Mouse (Mus musculus) stomach, embryonic 14.5 days (tissue): Measurements from ENCODE around the gene Myo9b. TPM values are rescaled to one million over a fixed set of nuclear protein-coding genes. Genes with fewer than 3 reads are reported as not detected.

Experiments
- ATAC-seq: fragments of 200-750 bp; cut with Nextera tagmentation; 2 replicates; pipeline ENCODE4 v1.8.0; 2017; ENCODE audit warnings: low read depth, moderate TSS enrichment; ENCODE audit not compliant: insufficient number of reproducible peaks, insufficient read depth, low FRiP score
- H3K27ac ChIP-seq: fragments of 300-500 bp; sonication (generic); 2 replicates; pipeline ENCODE4 v1.5.1; 2014; ENCODE audit warnings: mild to moderate bottlenecking, low read length, moderate library complexity, mixed read lengths
- H3K27me3 ChIP-seq: fragments of 300-500 bp; sonication (generic); 2 replicates; pipeline ENCODE4 v1.6.1; 2014; ENCODE audit warnings: low read length, control low read depth, mixed read lengths; ENCODE audit not compliant: control insufficient read depth, insufficient read depth
- H3K36me3 ChIP-seq: fragments of 300-500 bp; sonication (generic); 2 replicates; pipeline ENCODE4 v1.6.1; 2014; ENCODE audit warnings: mild to moderate bottlenecking, control low read depth, low read length, moderate library complexity, mixed read lengths; ENCODE audit not compliant: control insufficient read depth, insufficient read depth
- H3K4me1 ChIP-seq: fragments of 300-500 bp; sonication (generic); 2 replicates; pipeline ENCODE4 v1.6.1; 2014; ENCODE audit warnings: low read length, control low read depth, mixed read lengths; ENCODE audit not compliant: control insufficient read depth, insufficient read depth
- H3K4me2 ChIP-seq: fragments of 300-500 bp; sonication (generic); replicated peaks from 2 replicates; pipeline ENCODE4 v1.6.1; 2014; ENCODE audit warnings: low read depth, low read length, control low read depth
- H3K4me3 ChIP-seq: fragments of 300-500 bp; sonication (generic); 2 replicates; pipeline ENCODE4 v1.5.1; 2014; ENCODE audit warnings: low read depth, low read length, control low read depth
- H3K9ac ChIP-seq: fragments of 300-500 bp; sonication (generic); replicated peaks from 2 replicates; pipeline ENCODE4 v1.6.1; 2014; ENCODE audit warnings: low read depth, mild to moderate bottlenecking, control low read depth, low read length, moderate library complexity, mixed read lengths
- H3K9me3 ChIP-seq: fragments of 300-500 bp; sonication (generic); 2 replicates; pipeline ENCODE4 v1.6.1; 2016; ENCODE audit warnings: low read depth, low read length, control low read depth; ENCODE audit not compliant: control insufficient read depth
- WGBS: fragments of 180-500 bp; shearing (Covaris S2); extraction: QIAGEN DNeasy Blood & Tissue Kit; methylation state at CpG from one replicate; pipeline ENCODE4 v1.1.7; 2014; 5-methylcytosine and 5-hydroxymethylcytosine counted together
- polyA plus RNA-seq: library from polyadenylated mRNA; unstranded; fragments of >200 nt; fragmentation: Nextera tagmentation; extraction: Ambion mirVana; gene quantifications from 2 replicates; pipeline ENCODE4 v1.2.1, GENCODE M21; 2014

Myo9b gene
- polyA plus RNA-seq, 1 experiment from 2014 or later: 22.5 TPM

DNA sequence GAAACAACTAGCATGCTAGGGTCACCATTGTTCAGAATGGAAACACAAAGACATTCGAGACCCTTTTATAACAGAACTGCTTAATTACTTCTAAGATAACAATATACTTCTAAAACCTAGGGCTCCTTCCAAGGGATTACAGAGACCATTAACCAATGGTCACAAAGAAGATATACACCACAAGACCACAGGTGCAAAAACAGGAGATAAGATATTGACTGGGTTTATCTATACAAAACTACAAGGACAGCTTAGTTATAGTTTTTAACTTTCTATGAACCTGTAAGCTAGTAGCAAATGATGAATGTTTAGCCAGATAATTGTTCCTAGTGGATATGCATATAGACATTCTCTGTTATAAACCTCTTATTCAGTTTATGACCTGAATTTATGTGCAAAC is 30.3 kb downstream of the Myo9b start:
- Histone ChIP-seq H3K4me3 (no peak overlapping the region), H3K27me3 (no peaks in the 10 kb centered on the region), H3K36me3 (no peaks in the 10 kb centered on the region; the same call in 1 of the 2 replicates), H3K9me3 (no peaks in the 10 kb centered on the region), H3K4me1 (no peaks in the 10 kb centered on the region), H3K4me2 (no peak overlapping the region), H3K27ac (no peak overlapping the region), H3K9ac (no peak overlapping the region)
- ATAC-seq: no peak
- WGBS: 97% methylated on average over 1 of the region's 1 CpGs

DNA sequence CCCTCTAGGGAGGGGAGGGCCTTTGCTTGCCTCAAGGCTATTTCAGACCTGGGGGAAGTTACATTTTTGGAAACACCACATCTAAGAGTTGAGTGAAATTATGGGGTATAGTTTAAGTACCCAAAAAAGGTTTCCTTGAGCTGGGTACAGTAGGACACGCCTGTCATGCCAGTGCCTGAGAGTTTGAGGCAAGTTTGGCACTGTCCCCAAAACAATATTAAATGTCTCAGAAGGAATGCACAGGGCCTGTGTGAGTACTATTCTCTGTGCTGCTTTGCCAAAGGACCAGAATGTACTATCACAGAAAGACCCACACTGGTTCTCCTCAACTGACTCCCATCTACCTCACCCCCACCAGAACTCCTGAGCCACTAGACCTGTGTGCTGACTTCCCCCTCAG is 31.1 kb downstream of the Myo9b start:
- Histone ChIP-seq H3K27ac (no peak overlapping the region), H3K4me1 (no peaks in the 10 kb centered on the region), H3K36me3 (no peaks in the 10 kb centered on the region; the same call in 1 of the 2 replicates), H3K9ac (no peak overlapping the region), H3K27me3 (no peaks in the 10 kb centered on the region), H3K4me2 (no peak overlapping the region), H3K4me3 (no peak overlapping the region), H3K9me3 (no peaks in the 10 kb centered on the region)
- WGBS: 83% methylated on average over 1 of the region's 1 CpGs
- ATAC-seq: no peak

DNA sequence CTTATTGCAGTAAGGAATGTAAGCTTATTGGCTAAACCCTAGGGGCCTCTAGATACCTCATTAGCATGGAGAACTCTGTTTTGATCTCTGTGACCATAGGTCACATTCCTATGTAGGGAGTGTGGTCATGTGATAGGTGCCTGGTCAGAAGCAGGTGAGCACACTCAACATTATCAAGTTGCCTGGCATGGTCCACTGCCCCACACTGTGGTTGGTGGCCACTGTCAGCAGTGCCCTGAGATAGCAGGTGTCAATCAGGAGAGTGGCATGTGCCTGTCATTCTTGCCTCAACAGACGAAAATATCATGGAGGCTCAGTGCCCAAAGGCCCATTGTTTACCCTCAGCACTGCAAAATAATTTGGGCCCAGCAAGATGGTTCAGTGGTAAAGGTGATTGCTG is 33.5 kb downstream of the Myo9b start:
- no peak overlapping the region for H3K4me3 ChIP-seq
- no peaks in the 10 kb centered on the region for H3K4me1 ChIP-seq
- no peaks in the 10 kb centered on the region for H3K9me3 ChIP-seq
- H3K36me3 ChIP-seq: no peaks in the 10 kb centered on the region; the same call in 1 of the 2 replicates
- ATAC-seq: no peak
- 69% methylated on average over 1 of the region's 1 CpGs for WGBS
- H3K27me3 ChIP-seq: no peaks in the 10 kb centered on the region
- H3K9ac ChIP-seq: no peak overlapping the region
- no peak overlapping the region for H3K27ac ChIP-seq
- H3K4me2 ChIP-seq: no peak overlapping the region

DNA sequence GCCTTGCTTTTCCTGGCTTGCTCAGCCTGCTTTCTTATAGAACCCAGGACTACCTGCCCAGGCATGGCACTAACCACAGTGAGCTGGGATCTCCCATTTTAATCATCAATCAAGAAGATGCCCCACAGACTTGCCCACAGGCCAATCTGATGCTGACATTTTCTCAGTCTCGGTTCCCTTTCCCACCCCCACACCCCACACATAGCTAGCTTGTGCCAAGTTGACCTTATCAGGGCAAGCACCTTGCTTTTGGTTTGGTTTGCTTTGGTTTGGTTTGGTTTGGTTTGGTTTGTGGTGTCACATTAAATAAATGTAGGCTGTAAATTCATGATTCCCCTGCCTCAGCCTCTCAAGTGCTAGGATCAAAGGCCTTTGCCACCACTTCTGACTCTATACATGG is 34.9 kb downstream of the Myo9b start:
- no peak for ATAC-seq
- no peaks in the 10 kb centered on the region for H3K9me3 ChIP-seq
- H3K4me3 ChIP-seq: no peak overlapping the region
- 87% methylated on average over 1 of the region's 1 CpGs for WGBS
- no peak overlapping the region for H3K9ac ChIP-seq
- H3K27me3 ChIP-seq: no peaks in the 10 kb centered on the region
- H3K4me1 ChIP-seq: 0 out of 2 replicates have a peak, but pooled peaks cover 2% of the 10 kb centered on the region
- H3K27ac ChIP-seq: no peak overlapping the region
- no peak overlapping the region for H3K4me2 ChIP-seq
- no peaks in the 10 kb centered on the region; the same call in 1 of the 2 replicates for H3K36me3 ChIP-seq

DNA sequence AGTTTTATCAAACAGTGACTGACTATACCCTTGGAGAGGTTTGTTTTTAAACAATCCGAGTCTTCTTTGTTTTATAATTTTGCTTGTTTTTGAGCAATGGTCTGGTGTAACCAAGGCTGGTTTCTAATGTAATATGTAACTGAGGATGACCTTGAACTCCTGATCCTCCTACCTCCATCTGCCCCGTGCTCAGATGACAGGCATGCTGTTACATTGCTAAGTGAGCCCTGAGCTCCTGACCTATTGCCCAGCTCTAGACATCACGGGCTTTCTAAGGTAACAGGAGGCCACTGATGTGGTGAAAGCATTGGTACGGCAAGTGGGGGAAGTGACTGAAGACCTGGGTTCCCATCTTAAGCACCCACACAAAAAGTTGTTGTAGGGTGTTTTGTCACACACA is 35.4 kb downstream of the Myo9b start:
- no peak overlapping the region for H3K27ac ChIP-seq
- H3K4me3 ChIP-seq: no peak overlapping the region
- H3K9ac ChIP-seq: no peak overlapping the region
- H3K36me3 ChIP-seq: no peaks in the 10 kb centered on the region; the same call in 1 of the 2 replicates
- H3K9me3 ChIP-seq: no peaks in the 10 kb centered on the region
- no peak overlapping the region for H3K4me2 ChIP-seq
- WGBS: 85% methylated on average over 4 of the region's 4 CpGs
- no peaks in the 10 kb centered on the region for H3K27me3 ChIP-seq
- peaks cover 6% of the 10 kb centered on the region; the same call in 1 of the 2 replicates for H3K4me1 ChIP-seq
- no peak for ATAC-seq

DNA sequence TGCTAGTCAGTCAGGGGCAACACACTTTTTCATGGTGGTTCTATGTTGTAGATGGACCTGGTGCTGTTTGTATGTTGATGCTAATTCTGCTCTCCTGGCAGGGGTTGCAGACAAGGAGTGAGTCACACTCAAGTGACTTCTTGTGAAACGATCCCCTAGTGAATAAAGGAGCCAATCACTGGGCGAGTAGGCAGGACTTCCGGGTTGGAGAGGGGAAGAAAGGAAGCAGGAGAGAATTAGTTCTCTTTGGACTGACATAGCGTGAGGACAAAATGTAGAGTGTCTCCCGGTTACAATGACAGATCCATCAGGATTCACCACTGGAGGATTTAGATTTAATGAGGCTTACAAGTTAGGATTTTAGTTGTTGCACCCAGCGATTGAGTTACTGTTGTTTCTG is 37.9 kb downstream of the Myo9b start:
- no peaks in the 10 kb centered on the region; the same call in 1 of the 2 replicates for H3K36me3 ChIP-seq
- H3K4me3 ChIP-seq: no peak overlapping the region
- no peaks in the 10 kb centered on the region for H3K9me3 ChIP-seq
- 70% methylated on average over 6 of the region's 6 CpGs for WGBS
- no peak overlapping the region for H3K27ac ChIP-seq
- peaks cover 7% of the 10 kb centered on the region; the same call in 1 of the 2 replicates for H3K4me1 ChIP-seq
- H3K9ac ChIP-seq: no peak overlapping the region
- H3K27me3 ChIP-seq: no peaks in the 10 kb centered on the region
- H3K4me2 ChIP-seq: no peak overlapping the region
- no peak for ATAC-seq

DNA sequence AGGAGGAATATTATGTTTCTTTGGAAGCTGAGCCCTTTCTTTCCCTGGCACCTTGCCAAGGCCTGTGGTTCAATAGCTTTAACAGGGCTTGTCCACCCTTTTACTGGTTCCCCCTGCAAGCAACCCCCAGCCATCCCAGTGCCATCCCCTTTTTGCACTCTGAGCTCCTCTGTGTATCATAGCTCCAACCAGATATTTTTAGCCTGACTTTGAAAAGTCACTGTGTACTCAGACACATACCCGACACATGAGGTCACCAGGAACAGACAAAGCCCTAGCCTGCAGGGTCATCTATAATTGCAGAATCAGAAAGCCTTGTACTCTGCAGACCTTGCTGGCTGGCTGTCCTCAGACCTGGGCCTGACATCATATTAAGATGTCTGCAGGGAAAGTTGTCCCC is 40.2 kb downstream of the Myo9b start:
- Histone ChIP-seq H3K4me2 (no peak overlapping the region), H3K36me3 (no peaks in the 10 kb centered on the region; the same call in 1 of the 2 replicates), H3K4me3 (no peak overlapping the region), H3K27me3 (no peaks in the 10 kb centered on the region), H3K9ac (no peak overlapping the region), H3K9me3 (no peaks in the 10 kb centered on the region), H3K4me1 (peaks cover 7% of the 10 kb centered on the region; the same call in 1 of the 2 replicates), H3K27ac (peak overlapping the region; percentile 21; the same call in 1 of the 2 replicates)
- peak; percentile 65; the same call in 1 of the 2 replicates for ATAC-seq
- WGBS: 3% methylated on average over 1 of the region's 1 CpGs

DNA sequence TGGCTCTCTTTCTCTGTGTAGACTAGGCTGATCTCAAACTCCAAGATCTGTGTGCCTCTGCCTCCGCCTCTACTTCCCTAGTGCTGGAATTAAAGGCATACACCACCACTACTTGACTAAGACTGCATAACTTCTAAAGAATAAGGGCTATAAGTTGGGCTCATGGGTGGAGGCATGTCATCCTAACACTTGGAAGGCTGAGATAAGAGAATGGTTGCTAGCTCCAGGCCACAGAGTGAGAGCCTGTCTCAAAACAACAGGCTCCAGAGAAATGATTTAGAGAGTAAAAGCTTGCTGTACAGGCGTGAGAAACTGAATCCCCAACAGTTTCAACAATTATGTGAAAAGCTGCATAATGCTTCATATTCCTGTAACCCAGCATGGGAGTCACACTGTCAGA is 41.4 kb downstream of the Myo9b start:
- WGBS: 94% methylated on average over 2 of the region's 2 CpGs
- no peaks in the 10 kb centered on the region; the same call in 1 of the 2 replicates for H3K36me3 ChIP-seq
- H3K27me3 ChIP-seq: no peaks in the 10 kb centered on the region
- no peak for ATAC-seq
- no peak overlapping the region for H3K9ac ChIP-seq
- no peaks in the 10 kb centered on the region for H3K9me3 ChIP-seq
- no peak overlapping the region for H3K4me2 ChIP-seq
- H3K4me1 ChIP-seq: peaks cover 7% of the 10 kb centered on the region; the same call in 1 of the 2 replicates
- H3K27ac ChIP-seq: no peak overlapping the region
- H3K4me3 ChIP-seq: no peak overlapping the region

DNA sequence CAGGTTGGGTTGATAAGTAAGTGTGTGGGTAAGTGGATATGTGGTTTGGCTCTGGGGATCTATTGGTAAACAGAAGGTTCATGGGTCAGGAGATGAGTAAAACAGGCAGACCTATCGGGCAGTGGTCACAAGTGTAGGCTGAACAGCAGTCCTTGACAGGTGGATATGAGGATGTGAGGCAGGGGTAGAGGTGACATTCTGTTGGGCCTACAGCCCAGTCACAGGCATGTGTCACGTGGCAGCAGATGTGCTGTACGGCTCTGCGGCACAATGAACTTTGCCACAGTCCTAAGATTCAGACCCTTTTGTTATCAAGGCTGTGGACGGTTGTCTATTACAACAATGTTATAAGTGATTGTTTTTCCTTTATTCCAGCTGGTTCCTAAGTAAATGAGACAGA is 43.5 kb downstream of the Myo9b start:
- H3K27ac ChIP-seq: no peak overlapping the region
- ATAC-seq: no peak
- H3K27me3 ChIP-seq: no peaks in the 10 kb centered on the region
- WGBS: 85% methylated on average over 5 of the region's 5 CpGs
- H3K9me3 ChIP-seq: no peaks in the 10 kb centered on the region
- H3K4me1 ChIP-seq: peaks cover 7% of the 10 kb centered on the region; the same call in 1 of the 2 replicates
- H3K4me2 ChIP-seq: no peak overlapping the region
- H3K4me3 ChIP-seq: no peak overlapping the region
- H3K36me3 ChIP-seq: no peaks in the 10 kb centered on the region; the same call in 1 of the 2 replicates
- H3K9ac ChIP-seq: no peak overlapping the region
